Mouse (Mus musculus): ENCODE measurements around the gene Dkk3. TPM values are rescaled to one million over a fixed set of nuclear protein-coding genes. Genes with fewer than 3 reads are reported as not detected.

The Dkk3 gene
- total RNA-seq (2014; fragmentation: Nextera tagmentation): not detected in 2 replicates
- not detected in 2 replicates for total RNA-seq (2017)

DNA sequence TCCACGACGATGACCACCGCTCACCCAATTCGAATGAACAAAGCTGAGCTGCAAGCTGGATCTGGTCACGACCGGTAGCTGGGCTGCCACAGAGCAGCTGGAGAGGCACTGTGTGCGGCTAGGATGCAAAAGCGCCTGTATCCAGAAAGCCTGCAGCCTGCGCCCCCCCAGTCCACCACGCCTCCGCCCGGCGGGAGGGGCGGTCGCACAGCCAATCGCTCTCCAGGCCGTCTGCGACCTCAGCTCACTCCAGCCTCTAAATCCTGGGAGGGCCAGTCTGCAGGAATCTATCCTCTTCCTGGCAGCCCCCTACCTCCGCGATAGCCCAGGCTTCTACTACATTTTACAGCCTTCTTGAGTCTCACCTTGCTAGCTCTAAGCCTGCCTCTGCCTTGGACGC is at the start of gene Dkk3:
Gene Dkk3 (minus strand): TSS at position 116 of the 400 bp plus-strand sequence.
- no peak for ATAC-seq (replicated peaks; ENCODE audit: poor library complexity, severe bottlenecking)

DNA sequence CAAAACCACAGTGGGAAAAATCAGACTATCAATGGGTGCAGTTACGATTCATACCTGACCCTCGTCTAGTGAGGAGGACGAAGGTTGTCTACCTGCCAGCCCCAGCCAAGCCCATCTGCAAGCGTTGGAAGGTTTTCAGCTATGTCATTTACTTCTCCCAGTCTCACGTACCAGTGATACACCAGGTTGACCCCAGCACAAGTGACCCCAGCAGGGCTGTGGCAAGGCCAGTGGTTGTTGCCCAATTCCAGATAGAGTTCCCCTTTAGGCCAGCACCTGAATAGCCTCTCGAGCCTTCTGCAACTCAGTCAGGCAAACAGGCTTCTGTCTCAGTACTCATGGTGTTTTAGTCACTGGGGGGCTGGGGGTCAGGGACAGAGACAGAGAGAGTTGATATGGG is 48.9 kb upstream of the Dkk3 start:
- ATAC-seq (replicated peaks; ENCODE audit: poor library complexity, severe bottlenecking): peak; percentile 38; the same call in 1 of the 2 replicates

DNA sequence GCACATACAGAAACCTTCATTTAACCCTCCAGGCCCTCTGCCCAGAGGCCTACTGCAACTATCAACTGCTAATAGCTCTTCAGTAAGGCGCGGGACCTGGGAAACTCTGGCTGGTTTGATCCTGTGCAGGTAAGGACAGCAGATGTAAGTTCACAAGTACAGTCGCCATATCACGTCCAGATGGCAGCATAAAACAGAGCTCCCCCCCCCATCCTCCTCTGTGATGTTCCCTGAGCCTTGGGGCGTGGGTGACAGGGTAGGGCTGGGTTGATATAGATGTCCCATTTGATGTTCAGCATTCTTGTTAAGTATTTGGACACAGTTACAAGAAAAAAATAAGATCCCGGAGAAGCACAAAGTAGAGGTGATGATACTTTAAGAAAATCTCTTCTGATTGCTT is 46.7 kb upstream of the Dkk3 start:
- no peak for ATAC-seq (replicated peaks; ENCODE audit: poor library complexity, severe bottlenecking)

DNA sequence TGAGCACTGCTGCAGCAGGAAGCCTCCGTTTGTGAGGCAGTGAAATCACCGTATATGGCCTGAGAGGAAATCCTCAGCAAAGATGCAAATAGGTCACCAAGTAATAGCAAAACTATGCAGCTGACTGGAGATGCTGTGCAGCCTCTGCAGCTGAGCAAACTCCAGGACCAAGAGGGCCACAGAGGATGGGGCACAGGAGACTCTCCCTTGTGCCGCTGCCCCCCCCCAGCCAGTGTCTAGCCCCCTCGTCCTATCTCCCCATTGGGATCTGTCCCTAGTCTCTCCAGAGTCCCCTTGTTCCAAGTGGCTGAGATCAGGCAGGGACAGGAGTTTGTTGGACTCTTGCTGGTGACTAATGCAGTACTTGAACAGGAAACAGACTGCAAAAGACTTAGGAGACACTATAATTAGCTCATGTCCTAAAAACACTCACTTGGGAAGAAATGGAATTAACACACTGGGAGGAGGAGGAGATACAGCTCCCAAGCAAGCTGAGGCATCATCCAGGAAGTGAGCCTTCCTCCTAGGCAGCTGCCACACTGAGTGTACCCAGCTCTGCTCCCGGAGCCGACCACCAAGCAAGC is 45.6 kb upstream of the Dkk3 start:
- ATAC-seq (replicated peaks; ENCODE audit: poor library complexity, severe bottlenecking): no peak

DNA sequence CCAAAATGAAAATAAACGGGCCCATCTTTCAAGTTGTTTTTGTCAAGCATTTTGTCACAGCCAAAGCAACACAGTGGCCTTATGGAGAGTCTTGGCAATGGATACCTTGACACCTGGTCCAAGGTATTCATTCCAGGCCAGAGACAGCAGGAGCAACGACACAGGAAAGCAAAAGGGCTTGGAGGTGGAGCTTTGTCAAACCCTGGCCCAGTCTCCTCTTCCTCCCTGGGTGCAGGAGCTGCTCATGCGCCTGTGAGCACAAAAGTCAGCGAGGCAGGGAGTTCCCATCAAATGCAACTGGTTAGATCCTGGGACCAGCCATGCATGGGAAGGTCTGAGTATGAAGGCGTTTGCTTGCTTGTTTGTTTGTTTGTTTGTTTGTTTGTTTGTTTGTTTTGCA is 45.1 kb upstream of the Dkk3 start:
- no peak for ATAC-seq (replicated peaks; ENCODE audit: poor library complexity, severe bottlenecking)

DNA sequence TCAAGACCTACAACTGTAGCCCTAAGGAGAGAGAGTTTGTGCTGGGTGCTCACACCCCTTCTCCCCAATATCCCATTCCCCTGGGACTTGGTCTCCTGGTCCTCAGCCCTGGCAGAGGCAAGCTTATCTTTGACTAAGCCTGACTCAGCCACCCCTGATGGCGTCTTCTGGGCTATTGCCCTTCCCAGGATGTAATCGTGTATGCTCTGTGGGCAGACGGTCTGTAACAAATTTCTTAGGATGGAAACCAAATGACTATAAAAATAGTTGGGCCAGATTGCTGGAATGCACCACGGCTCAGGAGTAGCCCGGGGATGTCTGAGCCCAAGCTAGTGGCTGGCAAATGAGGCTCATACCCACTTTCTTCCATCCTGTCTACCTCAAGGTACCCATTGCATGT is 44.0 kb upstream of the Dkk3 start:
- no peak for ATAC-seq (replicated peaks; ENCODE audit: poor library complexity, severe bottlenecking)

DNA sequence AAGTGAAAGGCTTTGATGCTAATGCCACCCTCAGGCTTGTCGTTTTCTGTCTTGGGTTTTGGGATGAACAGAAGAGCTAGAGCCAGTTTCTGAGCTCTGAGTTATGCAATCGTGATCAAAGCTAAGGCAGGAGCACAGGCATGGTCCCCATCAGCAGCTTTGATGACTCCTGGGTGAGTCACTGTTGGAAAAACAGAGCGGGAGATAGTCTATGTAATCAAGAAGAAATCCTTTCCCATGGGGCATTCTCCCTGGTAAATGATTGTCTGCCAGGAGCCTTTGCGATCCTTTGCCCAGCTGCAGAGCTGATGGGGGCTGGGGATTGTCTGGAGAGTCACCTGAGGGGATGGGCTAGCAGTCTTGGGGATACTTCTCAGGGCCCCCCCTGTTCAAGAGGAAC is 43.3 kb upstream of the Dkk3 start:
- ATAC-seq (replicated peaks; ENCODE audit: poor library complexity, severe bottlenecking): no peak

DNA sequence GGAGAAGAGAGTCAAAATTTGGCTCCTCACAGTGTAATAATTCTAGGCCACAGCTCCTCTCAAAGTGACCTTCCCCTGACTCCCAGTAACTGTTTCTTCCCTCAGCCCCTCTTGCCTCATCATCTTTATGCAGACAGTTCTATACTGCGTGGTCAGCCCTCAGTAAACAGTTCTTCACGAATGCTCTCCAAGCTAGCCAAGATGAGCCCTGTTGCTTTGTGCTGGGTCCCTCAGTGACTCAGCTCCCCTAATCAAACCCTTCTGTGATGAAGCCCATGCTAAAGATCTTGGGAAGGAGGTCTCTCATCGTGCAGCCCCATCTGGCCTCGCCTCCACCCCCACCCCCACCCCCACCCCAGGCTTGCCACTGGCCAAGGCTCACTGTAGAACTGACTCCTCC is 41.9 kb upstream of the Dkk3 start:
- no peak for ATAC-seq (replicated peaks; ENCODE audit: poor library complexity, severe bottlenecking)

DNA sequence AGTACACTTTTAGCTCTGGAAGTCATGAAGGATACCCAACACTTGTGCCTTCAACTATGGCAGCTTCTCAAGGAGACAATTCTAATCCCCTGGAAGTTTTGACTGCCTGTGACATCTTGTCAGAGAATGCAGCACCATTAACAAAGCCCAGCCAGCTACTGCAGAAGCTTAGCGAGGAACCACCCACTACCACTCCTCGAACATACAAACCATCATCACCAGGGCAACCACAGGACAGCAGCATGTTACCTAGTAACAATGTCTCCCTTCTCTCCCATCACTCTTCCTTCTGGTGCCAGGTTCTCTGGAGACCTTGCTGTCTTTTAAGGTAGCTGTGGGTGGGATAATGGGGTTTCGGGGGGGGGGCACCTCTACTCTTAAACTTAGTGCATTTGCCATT is 40.5 kb upstream of the Dkk3 start:
- ATAC-seq (replicated peaks; ENCODE audit: poor library complexity, severe bottlenecking): no peak

DNA sequence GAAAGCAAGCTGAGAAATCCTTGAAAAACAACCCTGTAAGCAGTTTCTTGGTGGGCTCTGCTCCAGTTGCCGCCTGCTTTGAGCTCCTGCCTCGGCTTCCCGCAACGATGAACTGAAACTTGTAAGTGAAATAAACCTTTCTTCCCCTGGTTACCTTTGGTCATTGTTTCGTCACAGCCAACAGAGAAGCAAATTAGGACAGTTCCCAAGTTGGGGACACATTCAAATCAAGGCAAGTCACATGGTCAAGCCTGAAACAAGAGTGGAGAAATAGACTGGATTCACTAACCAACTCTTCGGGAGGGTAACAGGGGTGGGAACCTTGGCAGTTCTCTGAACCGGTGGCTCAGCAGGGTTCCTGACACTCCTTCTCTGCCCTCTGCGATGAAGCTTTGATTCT is 38.6 kb upstream of the Dkk3 start:
- ATAC-seq (replicated peaks; ENCODE audit: poor library complexity, severe bottlenecking): no peak

DNA sequence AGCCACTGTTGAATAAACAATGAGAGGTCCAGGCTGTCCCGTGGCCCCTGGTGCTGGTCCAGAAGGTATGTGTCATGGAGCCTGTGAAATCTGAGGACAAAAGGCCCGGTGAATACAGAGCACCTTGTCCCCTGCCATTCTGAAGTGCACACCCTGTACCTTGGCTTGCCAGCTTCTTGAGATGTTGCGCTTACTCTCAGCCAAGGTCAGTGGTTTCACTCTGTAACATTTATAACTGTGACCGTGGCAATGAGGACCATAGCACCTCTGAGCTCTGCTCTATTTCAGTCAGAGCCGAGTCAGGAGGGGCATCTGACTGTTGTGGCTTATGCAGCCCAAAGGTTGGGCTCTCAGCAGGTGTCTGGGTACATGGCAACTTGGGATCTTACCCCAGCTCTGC is 35.4 kb upstream of the Dkk3 start:
- no peak for ATAC-seq (replicated peaks; ENCODE audit: poor library complexity, severe bottlenecking)

DNA sequence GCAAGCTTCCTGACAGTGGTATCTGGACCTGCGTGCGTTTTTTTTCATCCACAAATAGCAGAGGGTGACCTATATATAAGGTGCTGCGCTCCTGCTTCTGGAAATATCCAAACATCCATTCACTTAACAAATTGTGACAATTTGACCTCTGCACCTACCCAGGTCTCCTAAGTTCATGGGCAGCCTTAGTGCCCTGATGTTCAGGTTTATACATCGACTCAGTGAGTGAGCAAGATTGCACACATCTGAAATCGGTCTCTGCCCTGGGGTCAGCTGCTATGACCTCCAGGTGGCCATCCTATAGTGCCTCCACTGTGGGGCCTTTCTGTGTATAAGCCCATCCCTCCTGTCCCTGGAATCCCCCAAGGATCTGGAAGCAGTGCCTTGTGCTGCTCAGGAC is 33.9 kb upstream of the Dkk3 start:
- no peak for ATAC-seq (replicated peaks; ENCODE audit: poor library complexity, severe bottlenecking)

DNA sequence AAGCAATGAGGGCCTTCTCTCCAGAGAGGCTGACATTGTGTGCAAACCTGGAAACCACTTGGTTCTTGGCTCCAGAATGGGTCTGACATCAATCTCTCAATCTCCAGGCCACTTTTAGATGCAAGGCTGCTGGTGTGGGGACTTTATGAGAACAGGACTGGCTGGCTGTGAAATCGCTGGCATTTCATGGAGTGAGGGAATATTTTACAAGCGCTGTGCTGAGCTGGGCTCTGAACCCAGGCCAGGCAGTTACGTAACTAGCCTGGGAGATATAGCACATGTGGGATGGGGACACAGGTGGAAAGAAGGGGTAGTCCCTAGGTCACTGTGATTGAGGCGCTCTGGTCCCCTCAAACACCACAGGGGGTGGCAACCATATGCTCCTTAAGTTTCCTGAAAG is 33.4 kb upstream of the Dkk3 start:
- ATAC-seq (replicated peaks; ENCODE audit: poor library complexity, severe bottlenecking): no peak

DNA sequence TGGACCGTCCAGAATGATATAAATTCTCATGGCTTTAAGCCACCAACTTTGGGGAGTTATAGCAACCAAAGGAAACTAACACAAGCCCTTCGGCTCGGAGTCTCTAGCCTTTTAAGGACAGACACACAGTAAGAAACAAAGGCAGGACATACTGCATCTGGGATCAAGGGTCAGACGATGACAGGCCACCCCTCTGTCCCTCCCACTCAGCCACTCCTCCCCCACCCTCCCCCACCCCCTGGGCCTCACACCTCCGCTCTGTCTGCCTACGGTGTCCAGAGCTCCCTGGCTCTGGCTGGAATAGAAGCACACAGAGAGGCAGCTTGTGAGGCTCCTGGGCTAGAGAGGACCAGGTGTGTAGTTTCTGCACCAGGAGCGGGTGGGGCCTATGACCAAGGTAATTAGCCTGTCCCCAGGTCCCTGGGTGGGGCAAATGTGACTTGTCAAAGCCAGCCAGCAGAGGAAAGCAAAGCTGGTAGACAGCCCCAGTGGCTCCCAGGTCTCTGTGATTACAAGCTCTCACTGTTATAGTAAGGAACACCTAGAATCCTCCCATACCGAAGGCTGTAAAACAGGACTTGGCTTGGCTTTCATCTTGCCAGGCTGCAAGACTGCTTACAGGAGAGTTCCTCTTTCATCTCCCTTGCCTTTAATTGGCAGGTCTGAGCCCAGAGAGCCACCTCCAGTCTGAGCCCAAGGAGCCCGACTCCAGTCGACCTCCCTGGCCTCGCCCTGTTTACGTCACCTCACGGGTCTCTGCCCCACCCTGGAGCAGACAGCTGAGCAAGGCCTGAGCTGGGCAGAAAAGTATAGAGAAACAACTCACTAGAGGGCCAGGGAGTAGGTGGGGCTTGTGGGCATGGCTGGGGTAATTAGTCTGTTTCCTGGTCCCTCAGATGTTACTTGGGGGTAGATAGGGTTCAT is 28.9 kb upstream of the Dkk3 start:
- peak; percentile 41; the same call in 1 of the 2 replicates for ATAC-seq (replicated peaks; ENCODE audit: poor library complexity, severe bottlenecking)

DNA sequence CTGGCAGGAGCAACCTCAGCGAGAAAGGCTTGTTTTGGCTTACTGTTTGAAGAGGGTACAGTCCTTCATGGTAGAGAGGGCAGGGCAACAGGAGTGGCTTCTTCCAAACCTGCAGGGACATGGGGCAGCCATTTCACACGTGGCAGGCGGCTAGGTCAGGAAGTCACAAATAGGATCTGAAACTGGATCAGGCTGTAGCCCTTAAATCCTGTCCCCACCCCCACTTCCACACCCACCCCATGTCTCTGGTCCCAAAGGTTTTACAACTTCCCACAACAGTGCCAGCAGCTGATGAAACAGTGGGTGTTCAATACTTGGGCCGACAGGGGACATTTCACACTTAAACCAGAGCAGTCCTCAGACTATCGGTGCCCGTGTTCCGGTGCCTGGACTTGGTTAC is 28.0 kb upstream of the Dkk3 start:
- 0 out of 2 replicates have a peak, but pooled peaks have one; percentile 29 for ATAC-seq (replicated peaks; ENCODE audit: poor library complexity, severe bottlenecking)

DNA sequence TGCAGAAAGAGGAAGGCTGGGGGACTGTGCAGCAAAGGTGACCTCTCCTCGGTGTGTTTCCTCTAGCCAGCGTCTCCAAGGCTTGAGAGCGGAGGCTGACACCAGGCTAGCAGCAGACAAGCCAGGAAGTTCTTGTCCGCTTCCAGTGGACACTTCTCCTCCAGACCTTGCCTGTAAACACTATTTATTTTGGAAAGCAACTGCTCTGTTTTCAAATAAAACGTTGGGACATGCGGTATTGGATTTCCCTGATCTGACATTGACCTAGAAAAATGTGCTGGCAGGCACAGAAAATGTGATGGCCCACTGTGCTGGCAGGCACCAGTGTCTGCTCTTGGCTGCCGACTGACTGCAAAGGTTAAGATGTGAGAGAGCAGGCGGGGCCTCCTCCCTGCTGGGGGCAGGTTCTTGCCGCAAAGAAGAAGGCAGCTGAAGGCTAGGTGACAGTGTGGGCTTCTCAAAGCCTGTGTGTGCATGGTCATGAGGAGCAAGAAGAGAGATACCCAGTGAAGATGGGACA is 26.4 kb upstream of the Dkk3 start:
- ATAC-seq (replicated peaks; ENCODE audit: poor library complexity, severe bottlenecking): no peak

DNA sequence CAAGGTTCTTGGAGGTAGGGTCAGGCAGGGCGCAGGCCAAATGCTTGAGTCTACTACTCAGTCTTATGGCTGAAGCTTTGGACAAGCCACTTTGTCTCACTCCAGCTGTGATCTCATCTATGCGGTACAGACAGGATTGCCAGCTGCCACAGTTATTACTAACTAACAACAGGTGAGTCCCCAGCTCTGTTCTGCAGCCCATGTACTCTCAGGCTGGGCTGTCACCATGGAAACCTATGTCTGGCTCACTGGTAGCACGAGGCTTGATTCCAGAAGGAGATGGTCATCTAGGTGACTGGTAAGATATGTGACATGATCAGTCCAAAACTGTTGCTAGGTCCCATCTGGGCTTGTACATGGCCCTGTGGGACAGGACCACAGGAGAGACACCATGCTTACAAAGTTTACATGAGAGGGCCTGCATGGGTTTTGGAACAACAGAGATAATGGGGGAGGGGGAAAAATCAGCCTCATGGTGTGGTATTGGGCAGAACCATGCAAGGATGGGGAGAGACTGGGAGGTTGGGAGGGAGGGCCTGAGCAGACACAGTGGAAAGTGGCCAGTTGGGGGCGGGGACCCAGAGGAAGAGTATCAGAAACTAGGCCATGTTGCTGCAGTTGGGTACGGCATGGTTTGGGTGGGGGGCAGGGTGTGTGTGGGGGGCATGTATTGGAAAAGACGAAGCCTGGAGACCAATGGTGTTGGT is 25.8 kb upstream of the Dkk3 start:
- ATAC-seq (replicated peaks; ENCODE audit: poor library complexity, severe bottlenecking): no peak

DNA sequence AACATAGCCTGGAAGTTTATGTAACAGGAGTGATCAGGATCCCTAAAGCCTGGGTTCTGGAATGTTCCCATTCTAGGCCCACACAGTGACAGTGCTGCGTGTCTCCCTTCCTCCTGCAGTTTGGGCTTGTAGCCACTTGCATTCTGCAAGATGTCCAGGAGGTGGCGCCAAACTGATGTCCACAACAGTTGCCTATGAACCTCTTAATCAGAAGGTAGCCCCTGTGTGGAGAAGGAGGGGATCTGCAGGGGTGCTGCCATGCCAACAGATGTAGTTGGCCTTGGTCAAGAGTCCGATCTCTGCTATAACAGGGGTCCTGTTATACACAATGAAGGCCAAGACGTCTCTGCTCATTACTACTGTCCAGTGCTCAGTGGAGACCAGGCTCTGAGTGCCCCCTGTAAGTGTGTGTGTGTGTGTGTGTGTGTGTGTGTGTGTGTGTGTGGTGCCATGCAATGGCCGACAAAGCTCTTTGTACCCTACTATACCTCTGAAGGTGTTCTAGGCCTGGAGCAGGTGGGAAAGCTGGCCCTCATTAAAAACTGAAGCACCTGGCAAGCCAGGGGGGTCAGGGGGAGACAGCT is 24.5 kb upstream of the Dkk3 start:
- peak; percentile 70 for ATAC-seq (replicated peaks; ENCODE audit: poor library complexity, severe bottlenecking)

DNA sequence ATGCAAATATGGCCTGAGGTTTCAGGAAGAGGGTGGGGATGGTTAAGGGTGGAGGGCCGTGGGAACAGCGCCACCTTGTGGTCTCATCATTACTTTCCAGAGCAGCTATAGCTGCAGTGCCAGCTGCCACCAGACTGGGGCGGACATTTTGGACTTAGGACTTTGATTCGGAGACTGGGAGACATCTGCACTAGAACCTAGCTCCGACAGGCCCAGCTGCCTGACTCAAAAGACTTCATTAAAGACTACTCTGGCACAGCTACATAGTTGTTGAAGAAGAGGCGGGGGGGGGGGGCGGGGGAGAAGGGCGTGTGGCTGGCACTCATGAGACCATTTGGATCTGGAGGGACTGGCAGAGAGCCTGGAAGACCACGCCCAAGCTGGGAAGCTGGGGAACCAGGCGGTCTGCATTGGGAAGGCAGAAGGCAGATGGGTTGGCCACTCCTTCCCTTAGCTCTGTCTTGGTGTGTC is 21.4 kb upstream of the Dkk3 start:
- ATAC-seq (replicated peaks; ENCODE audit: poor library complexity, severe bottlenecking): peak; percentile 88

DNA sequence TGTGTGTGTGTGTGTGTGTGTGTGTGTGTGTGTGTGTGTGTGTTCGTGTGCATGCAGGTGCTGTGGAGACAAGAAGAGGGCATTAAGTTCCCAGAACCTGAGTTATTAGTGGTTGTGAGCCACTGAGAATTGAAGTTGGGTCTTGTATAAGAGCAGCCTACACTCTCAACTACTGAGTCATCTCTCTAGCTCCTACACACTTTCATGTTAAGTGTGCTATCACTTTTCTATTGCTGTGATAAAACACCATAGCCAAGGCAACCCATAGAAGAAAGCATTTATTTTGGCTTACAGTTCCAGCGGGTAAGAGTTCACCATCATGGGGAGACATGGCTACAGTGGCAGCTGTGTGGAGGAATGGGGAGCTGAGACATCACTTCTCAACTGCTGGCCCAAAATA is 17.8 kb upstream of the Dkk3 start:
- ATAC-seq (replicated peaks; ENCODE audit: poor library complexity, severe bottlenecking): no peak

Data from granulocyte monocyte progenitor cell, adult 5-6 weeks (primary cell).